Comparison of ENCODE assay signal across 17 mouse cellular contexts in genomic region chr13:24496353-24496752, GRCm38 (mm10).
"Had no signal": no experiment of that assay in that cellular context is flagged by ENCODE, and none has a peak within 500 bp of the region (broad histone marks: within the 10 kb centered on the region; RNA-seq: fewer than 3 reads in every experiment).

No protein-coding gene starts in this region.

- ATAC-seq: lung, postnatal 0 days; midbrain, embryonic 15.5 days had no signal

- H3K9ac ChIP-seq: kidney, embryonic 15.5 days; lung, embryonic 14.5 days; midbrain, embryonic 12.5 days; midbrain, embryonic 15.5 days; neural tube, embryonic 12.5 days; neural tube, embryonic 15.5 days had no signal

- H3K27me3 ChIP-seq: kidney, embryonic 15.5 days; megakaryocyte, embryonic 14.5 days; midbrain, embryonic 12.5 days; midbrain, embryonic 15.5 days; neural tube, embryonic 12.5 days; neural tube, embryonic 15.5 days had no signal

- H3K27ac ChIP-seq: kidney, embryonic 15.5 days; left cerebral cortex, adult 2 months; macrophage; midbrain, embryonic 12.5 days; midbrain, embryonic 15.5 days; neural tube, embryonic 12.5 days; neural tube, embryonic 15.5 days; stomach, postnatal 0 days had no signal

- H3K9me3 ChIP-seq: kidney, embryonic 15.5 days; megakaryocyte, embryonic 14.5 days; midbrain, embryonic 12.5 days; midbrain, embryonic 15.5 days; neural tube, embryonic 12.5 days; neural tube, embryonic 15.5 days had no signal

- DNase-seq: kidney, postnatal 10 days; kidney, postnatal 36 days; layer of hippocampus, postnatal 36 days; lung, embryonic 14.5 days; right cerebral cortex, adult 18-20 months; right cerebral cortex, postnatal 14 days; right cerebral cortex, postnatal 4 days had no signal

- H3K4me3 ChIP-seq: kidney, embryonic 15.5 days; left cerebral cortex, adult 2 months; megakaryocyte, embryonic 14.5 days; midbrain, embryonic 12.5 days; midbrain, embryonic 15.5 days; neural tube, embryonic 12.5 days; neural tube, embryonic 15.5 days had no signal

- H3K4me1 ChIP-seq: neural tube, embryonic 12.5 days had no signal

- H3K4me2 ChIP-seq: kidney, embryonic 15.5 days; lung, embryonic 14.5 days; midbrain, embryonic 12.5 days; midbrain, embryonic 15.5 days; neural tube, embryonic 12.5 days; neural tube, embryonic 15.5 days had no signal

- H3K36me3 ChIP-seq: kidney, embryonic 15.5 days; midbrain, embryonic 12.5 days; midbrain, embryonic 15.5 days; neural tube, embryonic 12.5 days; neural tube, embryonic 15.5 days had no signal
